Mouse (Mus musculus): ENCODE results near the gene Iffo2. TPM values are rescaled to one million over a fixed set of nuclear protein-coding genes. Genes with fewer than 3 reads are reported as not detected.
A peak's percentile ranks its signal among the peaks of the same experiment; 100 is the strongest.

Gene Iffo2
- polyA plus RNA-seq, 1 experiment from 2014 or later, result 5.6 TPM

GRCm38 (mm10) chr4:139596715-139597114 is 66.4 kb downstream of the Iffo2 start:
- Histone ChIP-seq H3K4me3 (replicated peaks; ENCODE audit: low read length) (no peak overlapping the region), H3K27ac (peak overlapping the region; percentile 55), H3K4me1 (replicated peaks; ENCODE audit: control insufficient read depth, insufficient read depth, low read length) (peaks cover 55% of the 10 kb centered on the region), H3K9me3 (ENCODE audit: control insufficient read depth, low read length) (no peaks in the 10 kb centered on the region), H3K27me3 (ENCODE audit: control insufficient read depth, insufficient read depth, low read length) (no peaks in the 10 kb centered on the region), H3K9ac (peak overlapping the region; percentile 34; the same call in 1 of the 2 replicates), H3K4me2 (replicated peaks) (no peak overlapping the region), H3K36me3 (replicated peaks; ENCODE audit: control insufficient read depth, insufficient read depth) (no peaks in the 10 kb centered on the region)
- 20% methylated on average over 9 of the region's 9 CpGs for WGBS
- DNase-seq (ENCODE audit: low spot score) (peak; percentile 36), ATAC-seq (ENCODE audit: low FRiP score) (no peak)

GRCm38 (mm10) chr4:139597286-139598284 is 67.2 kb downstream of the Iffo2 start:
- 65% methylated on average over 20 of the region's 20 CpGs for WGBS
- Histone ChIP-seq H3K4me3 (replicated peaks; ENCODE audit: low read length) (no peak overlapping the region), H3K27me3 (ENCODE audit: control insufficient read depth, insufficient read depth, low read length) (no peaks in the 10 kb centered on the region), H3K4me1 (replicated peaks; ENCODE audit: control insufficient read depth, insufficient read depth, low read length) (peaks cover 55% of the 10 kb centered on the region), H3K9ac (peak overlapping the region; percentile 34), H3K27ac (peak overlapping the region; percentile 80), H3K9me3 (ENCODE audit: control insufficient read depth, low read length) (no peaks in the 10 kb centered on the region), H3K4me2 (replicated peaks) (no peak overlapping the region), H3K36me3 (replicated peaks; ENCODE audit: control insufficient read depth, insufficient read depth) (no peaks in the 10 kb centered on the region)
- DNase-seq (ENCODE audit: low spot score) (no peak), ATAC-seq (ENCODE audit: low FRiP score) (no peak)

- H3K9ac ChIP-seq, result no peak overlapping the region
- no peak for ATAC-seq (ENCODE audit: low FRiP score)
These were observed 68.0 kb downstream of the Iffo2 start for GRCm38 (mm10) chr4:139598356-139598755.

GRCm38 (mm10) chr4:139598950-139599518 is 68.7 kb downstream of the Iffo2 start:
- no peaks in the 10 kb centered on the region for H3K27me3 ChIP-seq (ENCODE audit: control insufficient read depth, insufficient read depth, low read length)
- peak overlapping the region; percentile 80 for H3K27ac ChIP-seq
- peaks cover 55% of the 10 kb centered on the region for H3K4me1 ChIP-seq (replicated peaks; ENCODE audit: control insufficient read depth, insufficient read depth, low read length)
- WGBS, result under 1% methylated on average over 12 of the region's 12 CpGs
- ATAC-seq (ENCODE audit: low FRiP score) (peak; percentile 57), DNase-seq (ENCODE audit: low spot score) (peak; percentile 75)
- H3K9me3 ChIP-seq (ENCODE audit: control insufficient read depth, low read length), result no peaks in the 10 kb centered on the region
- H3K36me3 ChIP-seq (replicated peaks; ENCODE audit: control insufficient read depth, insufficient read depth), result 0 out of 2 replicates have a peak, but pooled peaks cover under 1% of the 10 kb centered on the region
- H3K9ac ChIP-seq, result peak overlapping the region; percentile 48
- no peak overlapping the region for H3K4me3 ChIP-seq (replicated peaks; ENCODE audit: low read length)
- peak overlapping the region; percentile 44 for H3K4me2 ChIP-seq (replicated peaks)

More at GRCm38 (mm10) chr4:139598356-139598755, 68.0 kb downstream of the Iffo2 start:
- peak overlapping the region; percentile 44 for H3K4me2 ChIP-seq (replicated peaks)
- no peak overlapping the region for H3K4me3 ChIP-seq (replicated peaks; ENCODE audit: low read length)
- no peaks in the 10 kb centered on the region for H3K9me3 ChIP-seq (ENCODE audit: control insufficient read depth, low read length)
- peak overlapping the region; percentile 80 for H3K27ac ChIP-seq
- peaks cover 55% of the 10 kb centered on the region for H3K4me1 ChIP-seq (replicated peaks; ENCODE audit: control insufficient read depth, insufficient read depth, low read length)
- WGBS, result 35% methylated on average over 13 of the region's 13 CpGs
- H3K36me3 ChIP-seq (replicated peaks; ENCODE audit: control insufficient read depth, insufficient read depth), result no peaks in the 10 kb centered on the region
- H3K27me3 ChIP-seq (ENCODE audit: control insufficient read depth, insufficient read depth, low read length), result no peaks in the 10 kb centered on the region
- DNase-seq (ENCODE audit: low spot score), result no peak

GRCm38 (mm10) chr4:139601519-139602356 is 71.4 kb downstream of the Iffo2 start:
- H3K36me3 ChIP-seq (replicated peaks; ENCODE audit: control insufficient read depth, insufficient read depth), result peaks cover 13% of the 10 kb centered on the region
- no peak overlapping the region for H3K4me3 ChIP-seq (replicated peaks; ENCODE audit: low read length)
- DNase-seq (ENCODE audit: low spot score) (no peak), ATAC-seq (ENCODE audit: low FRiP score) (no peak)
- no peak overlapping the region for H3K9ac ChIP-seq
- no peaks in the 10 kb centered on the region for H3K9me3 ChIP-seq (ENCODE audit: control insufficient read depth, low read length)
- no peaks in the 10 kb centered on the region for H3K27me3 ChIP-seq (ENCODE audit: control insufficient read depth, insufficient read depth, low read length)
- peaks cover 40% of the 10 kb centered on the region for H3K4me1 ChIP-seq (replicated peaks; ENCODE audit: control insufficient read depth, insufficient read depth, low read length)
- H3K4me2 ChIP-seq (replicated peaks), result no peak overlapping the region
- WGBS, result 64% methylated on average over 7 of the region's 7 CpGs
- H3K27ac ChIP-seq, result no peak overlapping the region

GRCm38 (mm10) chr4:139602357-139603244 is 72.3 kb downstream of the Iffo2 start, which contains the start of gene Gm21969:
Gene Gm21969 (plus strand): TSS chr4:139603186.
- Histone ChIP-seq H3K9ac (no peak within 1 kb of the TSS), H3K9me3 (ENCODE audit: control insufficient read depth, low read length) (no peaks in the 10 kb centered on the region), H3K4me1 (replicated peaks; ENCODE audit: control insufficient read depth, insufficient read depth, low read length) (peaks cover 31% of the 10 kb centered on the region), H3K27me3 (ENCODE audit: control insufficient read depth, insufficient read depth, low read length) (no peaks in the 10 kb centered on the region), H3K27ac (no peak within 1 kb of the TSS), H3K4me2 (replicated peaks) (no peak within 1 kb of the TSS), H3K4me3 (replicated peaks; ENCODE audit: low read length) (no peak within 1 kb of the TSS), H3K36me3 (replicated peaks; ENCODE audit: control insufficient read depth, insufficient read depth) (peaks cover 21% of the 10 kb centered on the region)
- WGBS, result 49% methylated on average over 14 of the region's 14 CpGs
- no peak for ATAC-seq (ENCODE audit: low FRiP score)
- DNase-seq (ENCODE audit: low spot score), result no peak

- ATAC-seq (ENCODE audit: low FRiP score), result no peak
These were observed 74.9 kb downstream of the Iffo2 start for GRCm38 (mm10) chr4:139605216-139605615.

GRCm38 (mm10) chr4:139606732-139607131 is 76.4 kb downstream of the Iffo2 start:
- no peak for ATAC-seq (ENCODE audit: low FRiP score)
- WGBS, result 94% methylated on average over 5 of the region's 5 CpGs

More at GRCm38 (mm10) chr4:139605216-139605615, 74.9 kb downstream of the Iffo2 start:
- Histone ChIP-seq H3K9ac (no peak overlapping the region), H3K9me3 (ENCODE audit: control insufficient read depth, low read length) (no peaks in the 10 kb centered on the region), H3K27ac (no peak overlapping the region), H3K27me3 (ENCODE audit: control insufficient read depth, insufficient read depth, low read length) (no peaks in the 10 kb centered on the region), H3K4me1 (replicated peaks; ENCODE audit: control insufficient read depth, insufficient read depth, low read length) (peaks cover 6% of the 10 kb centered on the region; the same call in 1 of the 2 replicates), H3K4me2 (replicated peaks) (no peak overlapping the region), H3K4me3 (replicated peaks; ENCODE audit: low read length) (no peak overlapping the region), H3K36me3 (replicated peaks; ENCODE audit: control insufficient read depth, insufficient read depth) (peaks cover 32% of the 10 kb centered on the region)
- 86% methylated on average over 11 of the region's 11 CpGs for WGBS
- DNase-seq (ENCODE audit: low spot score), result no peak

More at GRCm38 (mm10) chr4:139606732-139607131, 76.4 kb downstream of the Iffo2 start:
- Histone ChIP-seq H3K4me2 (replicated peaks) (no peak overlapping the region), H3K9me3 (ENCODE audit: control insufficient read depth, low read length) (no peaks in the 10 kb centered on the region), H3K27ac (no peak overlapping the region), H3K4me3 (replicated peaks; ENCODE audit: low read length) (no peak overlapping the region), H3K9ac (no peak overlapping the region), H3K36me3 (replicated peaks; ENCODE audit: control insufficient read depth, insufficient read depth) (peaks cover 32% of the 10 kb centered on the region), H3K27me3 (ENCODE audit: control insufficient read depth, insufficient read depth, low read length) (no peaks in the 10 kb centered on the region), H3K4me1 (replicated peaks; ENCODE audit: control insufficient read depth, insufficient read depth, low read length) (peaks cover 3% of the 10 kb centered on the region; the same call in 1 of the 2 replicates)
- DNase-seq (ENCODE audit: low spot score), result no peak
